Mouse (Mus musculus): Measurements from ENCODE around the gene Apobec3. TPM values are rescaled to one million over a fixed set of nuclear protein-coding genes. Genes with fewer than 3 reads are reported as not detected.

Gene Apobec3
- polyA plus RNA-seq, 1 experiment, result 179 TPM

GRCm38 (mm10) chr15:79926856-79927416 is 35.5 kb downstream of the Apobec3 start:
- Histone ChIP-seq H3K4me3 (ENCODE audit: insufficient read depth, low read length) (peak overlapping the region; percentile 61), H3K27ac (ENCODE audit: insufficient read depth, low read depth, low read length) (peak overlapping the region; percentile 43), H3K4me1 (ENCODE audit: control insufficient read depth, insufficient read depth, low read length) (peaks cover 22% of the 10 kb centered on the region)
- TF ChIP-seq CTCF (IDR thresholded peaks at IDR 0.05; ENCODE audit: low read depth, low read length), result no peak
- no peak for TF ChIP-seq POLR2A (IDR thresholded peaks at IDR 0.05; ENCODE audit: borderline replicate concordance, low read depth, low read length)

DNA sequence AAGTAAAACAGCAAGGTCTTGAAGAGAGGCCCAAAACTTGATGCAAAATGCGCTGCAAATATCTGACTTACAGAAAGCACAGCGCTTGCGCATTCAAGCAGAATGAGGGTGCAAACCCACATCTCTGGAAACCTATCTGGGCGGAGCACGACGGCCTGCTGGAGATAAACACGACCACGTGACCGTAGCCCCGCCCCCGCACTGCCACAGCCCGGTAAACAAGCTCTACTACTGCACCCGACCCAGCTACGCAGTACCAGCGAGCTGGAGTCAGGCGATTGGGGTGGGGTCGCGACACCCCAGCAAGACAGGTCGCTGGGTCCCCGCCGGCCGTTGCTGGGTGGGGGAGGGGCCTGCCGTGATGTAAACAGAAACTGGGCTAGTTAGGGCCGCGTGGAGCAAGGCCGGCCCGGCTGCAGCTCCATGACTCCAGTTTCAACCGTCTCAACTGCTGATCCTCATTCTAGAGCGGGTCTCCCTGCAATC is 36.2 kb downstream of the Apobec3 start:
- H3K4me1 ChIP-seq (ENCODE audit: control insufficient read depth, insufficient read depth, low read length), result peaks cover 24% of the 10 kb centered on the region
- peak overlapping the region; percentile 66 for H3K27ac ChIP-seq (ENCODE audit: insufficient read depth, low read depth, low read length)
- TF ChIP-seq CTCF (IDR thresholded peaks at IDR 0.05; ENCODE audit: low read depth, low read length) (no peak), POLR2A (IDR thresholded peaks at IDR 0.05; ENCODE audit: borderline replicate concordance, low read depth, low read length) (no peak)
- peak overlapping the region; percentile 61 for H3K4me3 ChIP-seq (ENCODE audit: insufficient read depth, low read length)

DNA sequence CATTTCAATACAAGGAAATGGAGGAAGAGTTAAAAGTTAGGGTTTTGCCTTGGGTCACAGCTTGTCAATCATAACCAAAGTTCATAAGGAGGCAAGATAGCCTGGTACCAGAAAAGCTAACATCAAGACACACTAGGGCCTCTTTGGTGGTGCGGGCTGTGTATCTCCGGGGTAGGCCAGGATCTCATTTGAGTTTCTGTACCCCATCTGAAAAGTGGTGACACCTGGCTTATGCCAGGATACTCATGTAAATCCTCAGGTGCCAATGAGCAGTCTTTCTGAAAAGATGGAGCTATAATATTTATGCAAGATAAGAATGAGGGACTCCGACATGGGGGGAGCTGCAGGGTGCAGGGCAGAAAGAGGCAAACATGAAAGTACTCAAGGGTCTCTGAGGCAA is 36.9 kb downstream of the Apobec3 start:
- peak overlapping the region; percentile 61; the same call in 1 of the 2 replicates for H3K4me3 ChIP-seq (ENCODE audit: insufficient read depth, low read length)
- H3K4me1 ChIP-seq (ENCODE audit: control insufficient read depth, insufficient read depth, low read length), result peaks cover 25% of the 10 kb centered on the region
- H3K27ac ChIP-seq (ENCODE audit: insufficient read depth, low read depth, low read length), result peak overlapping the region; percentile 66
- TF ChIP-seq POLR2A (IDR thresholded peaks at IDR 0.05; ENCODE audit: borderline replicate concordance, low read depth, low read length) (no peak), CTCF (IDR thresholded peaks at IDR 0.05; ENCODE audit: low read depth, low read length) (no peak)

DNA sequence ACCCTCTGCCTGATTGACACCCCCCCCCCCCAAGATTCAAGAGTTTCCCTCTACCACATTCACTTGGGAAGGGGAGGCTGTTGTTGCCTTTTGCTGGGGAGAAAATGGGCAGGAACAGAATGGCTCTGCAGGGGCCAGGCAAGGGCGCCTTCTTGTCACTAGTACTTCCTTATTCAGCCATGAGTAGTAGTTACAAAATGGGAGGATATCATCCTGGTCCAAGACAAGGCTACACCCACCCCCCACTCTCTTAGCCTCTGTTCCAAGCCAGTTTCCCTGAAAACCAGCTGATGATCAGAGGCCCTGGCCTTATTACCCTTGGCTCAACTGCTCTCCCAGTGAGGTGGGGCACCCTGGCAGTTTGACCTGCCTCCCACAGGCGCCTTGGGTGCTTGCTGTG is 37.3 kb downstream of the Apobec3 start:
- no peak overlapping the region for H3K4me3 ChIP-seq (ENCODE audit: insufficient read depth, low read length)
- H3K27ac ChIP-seq (ENCODE audit: insufficient read depth, low read depth, low read length), result peak overlapping the region; percentile 66; the same call in 1 of the 2 replicates
- H3K4me1 ChIP-seq (ENCODE audit: control insufficient read depth, insufficient read depth, low read length), result peaks cover 29% of the 10 kb centered on the region
- TF ChIP-seq POLR2A (IDR thresholded peaks at IDR 0.05; ENCODE audit: borderline replicate concordance, low read depth, low read length), result no peak
- TF ChIP-seq CTCF (IDR thresholded peaks at IDR 0.05; ENCODE audit: low read depth, low read length), result no peak

- Histone ChIP-seq H3K4me3 (ENCODE audit: insufficient read depth, low read length) (no peak overlapping the region), H3K27ac (ENCODE audit: insufficient read depth, low read depth, low read length) (no peak overlapping the region), H3K4me1 (ENCODE audit: control insufficient read depth, insufficient read depth, low read length) (peaks cover 29% of the 10 kb centered on the region)
- TF ChIP-seq CTCF (IDR thresholded peaks at IDR 0.05; ENCODE audit: low read depth, low read length) (no peak), POLR2A (IDR thresholded peaks at IDR 0.05; ENCODE audit: borderline replicate concordance, low read depth, low read length) (no peak)
Observed at GRCm38 (mm10) chr15:79929734-79930133, 38.3 kb downstream of the Apobec3 start.

- Histone ChIP-seq H3K4me3 (ENCODE audit: insufficient read depth, low read length) (peak overlapping the region; percentile 88), H3K4me1 (ENCODE audit: control insufficient read depth, insufficient read depth, low read length) (peaks cover 29% of the 10 kb centered on the region), H3K27ac (ENCODE audit: insufficient read depth, low read depth, low read length) (no peak overlapping the region)
- TF ChIP-seq POLR2A (IDR thresholded peaks at IDR 0.05; ENCODE audit: borderline replicate concordance, low read depth, low read length) (no peak), CTCF (IDR thresholded peaks at IDR 0.05; ENCODE audit: low read depth, low read length) (no peak)
Observed at GRCm38 (mm10) chr15:79931496-79932141, 40.2 kb downstream of the Apobec3 start.

GRCm38 (mm10) chr15:79932323-79932987 is 41.0 kb downstream of the Apobec3 start:
- peaks cover 24% of the 10 kb centered on the region for H3K4me1 ChIP-seq (ENCODE audit: control insufficient read depth, insufficient read depth, low read length)
- no peak for TF ChIP-seq CTCF (IDR thresholded peaks at IDR 0.05; ENCODE audit: low read depth, low read length)
- TF ChIP-seq POLR2A (IDR thresholded peaks at IDR 0.05; ENCODE audit: borderline replicate concordance, low read depth, low read length), result no peak
- H3K27ac ChIP-seq (ENCODE audit: insufficient read depth, low read depth, low read length), result no peak overlapping the region
- H3K4me3 ChIP-seq (ENCODE audit: insufficient read depth, low read length), result peak overlapping the region; percentile 88

DNA sequence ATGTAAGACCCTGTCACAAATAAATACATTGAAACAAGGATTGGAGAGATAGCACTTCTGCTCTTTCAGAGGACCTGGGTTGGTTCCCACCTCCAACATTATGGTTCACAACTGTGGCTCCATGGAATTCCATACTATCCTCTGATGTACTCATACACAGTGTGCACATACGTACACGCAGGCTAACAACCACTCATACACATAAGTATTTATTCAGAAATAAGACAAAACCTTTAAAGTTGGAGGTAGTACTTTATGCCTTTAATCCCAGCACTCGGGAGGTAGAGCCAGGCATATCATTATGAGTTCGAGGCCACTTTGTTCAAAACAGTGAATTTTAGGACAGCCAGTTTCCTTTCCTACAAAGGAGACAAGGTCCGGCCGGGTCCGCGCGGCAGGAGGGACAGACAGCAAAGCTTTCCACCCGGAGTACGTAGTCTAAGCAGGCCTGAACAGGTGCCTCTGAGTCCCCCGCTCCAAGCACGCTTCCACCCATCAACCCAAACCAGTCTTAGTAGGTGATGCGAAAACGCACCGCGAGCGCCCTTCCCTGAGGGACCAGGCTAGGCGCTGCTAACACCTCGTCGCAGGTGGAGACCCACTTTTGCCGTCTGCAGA is 41.7 kb downstream of the Apobec3 start:
- no peak for TF ChIP-seq POLR2A (IDR thresholded peaks at IDR 0.05; ENCODE audit: borderline replicate concordance, low read depth, low read length)
- no peak for TF ChIP-seq CTCF (IDR thresholded peaks at IDR 0.05; ENCODE audit: low read depth, low read length)
- no peak overlapping the region for H3K27ac ChIP-seq (ENCODE audit: insufficient read depth, low read depth, low read length)
- H3K4me3 ChIP-seq (ENCODE audit: insufficient read depth, low read length), result peak overlapping the region; percentile 88
- H3K4me1 ChIP-seq (ENCODE audit: control insufficient read depth, insufficient read depth, low read length), result peaks cover 21% of the 10 kb centered on the region

- no peak overlapping the region for H3K27ac ChIP-seq (ENCODE audit: insufficient read depth, low read depth, low read length)
Observed at GRCm38 (mm10) chr15:79933670-79934514, 42.4 kb downstream of the Apobec3 start.

More at GRCm38 (mm10) chr15:79933670-79934514, 42.4 kb downstream of the Apobec3 start:
- no peak for TF ChIP-seq POLR2A (IDR thresholded peaks at IDR 0.05; ENCODE audit: borderline replicate concordance, low read depth, low read length)
- TF ChIP-seq CTCF (IDR thresholded peaks at IDR 0.05; ENCODE audit: low read depth, low read length), result no peak
- H3K4me3 ChIP-seq (ENCODE audit: insufficient read depth, low read length), result peak overlapping the region; percentile 32
- H3K4me1 ChIP-seq (ENCODE audit: control insufficient read depth, insufficient read depth, low read length), result peaks cover 13% of the 10 kb centered on the region

All from bone marrow macrophage, adult 2 months (primary cell).